Mouse (Mus musculus): ENCODE data around the gene Zfhx3. TPM values are rescaled to one million over a fixed set of nuclear protein-coding genes. Genes with fewer than 3 reads are reported as not detected.

Gene Zfhx3
- polyA plus RNA-seq, 1 experiment from 2014 or later, result 34.7 TPM

DNA sequence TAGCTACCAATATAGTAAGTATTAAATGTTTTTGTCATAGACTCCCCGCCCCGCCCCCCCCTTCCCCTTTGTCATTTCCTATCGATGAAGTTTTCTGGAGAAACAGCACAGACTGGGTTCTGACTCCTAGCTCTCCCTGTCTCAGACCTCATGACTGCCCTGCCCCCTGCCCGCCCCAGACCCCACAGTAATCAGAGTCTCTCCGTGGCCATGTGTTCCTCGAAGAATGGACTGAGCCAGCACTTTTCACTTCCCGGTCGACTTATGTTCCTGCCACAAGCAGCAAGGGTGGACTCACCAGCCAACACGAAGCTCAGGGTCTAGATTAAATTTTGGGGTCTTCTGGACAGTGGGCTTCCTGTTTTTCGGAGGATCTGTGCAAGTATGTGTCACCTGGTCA is 840.7 kb downstream of the Zfhx3 start:
- Histone ChIP-seq H3K4me1 (replicated peaks; ENCODE audit: control insufficient read depth, insufficient read depth, low read length) (peaks cover 2% of the 10 kb centered on the region), H3K9ac (no peak overlapping the region), H3K27me3 (ENCODE audit: control insufficient read depth, insufficient read depth, low read length) (peaks cover 31% of the 10 kb centered on the region), H3K27ac (no peak overlapping the region), H3K36me3 (replicated peaks; ENCODE audit: control insufficient read depth, insufficient read depth) (no peaks in the 10 kb centered on the region), H3K9me3 (ENCODE audit: control insufficient read depth, low read length) (no peaks in the 10 kb centered on the region), H3K4me3 (replicated peaks; ENCODE audit: low read length) (no peak overlapping the region), H3K4me2 (replicated peaks) (no peak overlapping the region)
- no peak for ATAC-seq (ENCODE audit: low FRiP score)
- DNase-seq (ENCODE audit: low spot score), result no peak
- 72% methylated on average over 10 of the region's 10 CpGs for WGBS

- 16% methylated on average over 6 of the region's 6 CpGs for WGBS
- Histone ChIP-seq H3K27ac (no peak overlapping the region), H3K9ac (no peak overlapping the region), H3K4me1 (replicated peaks; ENCODE audit: control insufficient read depth, insufficient read depth, low read length) (peaks cover 23% of the 10 kb centered on the region), H3K9me3 (ENCODE audit: control insufficient read depth, low read length) (no peaks in the 10 kb centered on the region; the same call in 1 of the 2 replicates), H3K27me3 (ENCODE audit: control insufficient read depth, insufficient read depth, low read length) (peaks cover 35% of the 10 kb centered on the region), H3K4me3 (replicated peaks; ENCODE audit: low read length) (no peak overlapping the region), H3K4me2 (replicated peaks) (0 out of 2 replicates have a peak overlapping the region, but pooled peaks have one; percentile 6), H3K36me3 (replicated peaks; ENCODE audit: control insufficient read depth, insufficient read depth) (peaks cover 12% of the 10 kb centered on the region)
- DNase-seq (ENCODE audit: low spot score), result peak; percentile 75
- peak; percentile 78 for ATAC-seq (ENCODE audit: low FRiP score)
Observed at GRCm38 (mm10) chr8:108788156-108788761, 845.8 kb downstream of the Zfhx3 start.

- DNase-seq (ENCODE audit: low spot score) (no peak), ATAC-seq (ENCODE audit: low FRiP score) (no peak)
- WGBS, result 10% methylated on average over 10 of the region's 10 CpGs
- H3K36me3 ChIP-seq (replicated peaks; ENCODE audit: control insufficient read depth, insufficient read depth), result peaks cover 17% of the 10 kb centered on the region
- H3K27me3 ChIP-seq (ENCODE audit: control insufficient read depth, insufficient read depth, low read length), result peaks cover 30% of the 10 kb centered on the region
- no peak overlapping the region for H3K4me3 ChIP-seq (replicated peaks; ENCODE audit: low read length)
- no peak overlapping the region for H3K9ac ChIP-seq
- H3K9me3 ChIP-seq (ENCODE audit: control insufficient read depth, low read length), result no peaks in the 10 kb centered on the region; the same call in 1 of the 2 replicates
- H3K27ac ChIP-seq, result no peak overlapping the region
- peaks cover 23% of the 10 kb centered on the region for H3K4me1 ChIP-seq (replicated peaks; ENCODE audit: control insufficient read depth, insufficient read depth, low read length)
- H3K4me2 ChIP-seq (replicated peaks), result peak overlapping the region; percentile 6
Observed at GRCm38 (mm10) chr8:108788762-108789157, 846.3 kb downstream of the Zfhx3 start.

GRCm38 (mm10) chr8:108790559-108791293 is 848.3 kb downstream of the Zfhx3 start:
- H3K9me3 ChIP-seq (ENCODE audit: control insufficient read depth, low read length), result no peaks in the 10 kb centered on the region; the same call in 1 of the 2 replicates
- no peak overlapping the region for H3K9ac ChIP-seq
- H3K4me1 ChIP-seq (replicated peaks; ENCODE audit: control insufficient read depth, insufficient read depth, low read length), result peaks cover 23% of the 10 kb centered on the region
- no peak overlapping the region for H3K27ac ChIP-seq
- H3K36me3 ChIP-seq (replicated peaks; ENCODE audit: control insufficient read depth, insufficient read depth), result peaks cover 36% of the 10 kb centered on the region
- H3K4me3 ChIP-seq (replicated peaks; ENCODE audit: low read length), result no peak overlapping the region
- WGBS, result 59% methylated on average over 14 of the region's 14 CpGs
- DNase-seq (ENCODE audit: low spot score) (peak; percentile 77), ATAC-seq (ENCODE audit: low FRiP score) (peak; percentile 16; the same call in 1 of the 2 replicates)
- no peak overlapping the region for H3K4me2 ChIP-seq (replicated peaks)
- H3K27me3 ChIP-seq (ENCODE audit: control insufficient read depth, insufficient read depth, low read length), result peaks cover 20% of the 10 kb centered on the region

GRCm38 (mm10) chr8:108796076-108796475 is 853.6 kb downstream of the Zfhx3 start:
- Histone ChIP-seq H3K9me3 (ENCODE audit: control insufficient read depth, low read length) (no peaks in the 10 kb centered on the region; the same call in 1 of the 2 replicates), H3K9ac (no peak overlapping the region), H3K36me3 (replicated peaks; ENCODE audit: control insufficient read depth, insufficient read depth) (peaks cover 46% of the 10 kb centered on the region), H3K27ac (no peak overlapping the region), H3K4me1 (replicated peaks; ENCODE audit: control insufficient read depth, insufficient read depth, low read length) (peaks cover 14% of the 10 kb centered on the region; the same call in 1 of the 2 replicates), H3K4me2 (replicated peaks) (no peak overlapping the region), H3K4me3 (replicated peaks; ENCODE audit: low read length) (no peak overlapping the region), H3K27me3 (ENCODE audit: control insufficient read depth, insufficient read depth, low read length) (no peaks in the 10 kb centered on the region)
- 93% methylated on average over 3 of the region's 3 CpGs for WGBS
- no peak for ATAC-seq (ENCODE audit: low FRiP score)
- DNase-seq (ENCODE audit: low spot score), result no peak

GRCm38 (mm10) chr8:108796882-108797281 is 854.4 kb downstream of the Zfhx3 start:
- Histone ChIP-seq H3K36me3 (replicated peaks; ENCODE audit: control insufficient read depth, insufficient read depth) (peaks cover 51% of the 10 kb centered on the region), H3K9ac (no peak overlapping the region), H3K4me3 (replicated peaks; ENCODE audit: low read length) (no peak overlapping the region), H3K4me2 (replicated peaks) (no peak overlapping the region), H3K4me1 (replicated peaks; ENCODE audit: control insufficient read depth, insufficient read depth, low read length) (peaks cover 14% of the 10 kb centered on the region; the same call in 1 of the 2 replicates), H3K27ac (no peak overlapping the region), H3K9me3 (ENCODE audit: control insufficient read depth, low read length) (no peaks in the 10 kb centered on the region; the same call in 1 of the 2 replicates), H3K27me3 (ENCODE audit: control insufficient read depth, insufficient read depth, low read length) (no peaks in the 10 kb centered on the region)
- DNase-seq (ENCODE audit: low spot score), result no peak
- 72% methylated on average over 3 of the region's 3 CpGs for WGBS
- ATAC-seq (ENCODE audit: low FRiP score), result no peak

- WGBS, result 40% methylated on average over 12 of the region's 12 CpGs
- Histone ChIP-seq H3K36me3 (replicated peaks; ENCODE audit: control insufficient read depth, insufficient read depth) (peaks cover 50% of the 10 kb centered on the region), H3K27ac (no peak overlapping the region)
Observed at GRCm38 (mm10) chr8:108798012-108798411, 855.6 kb downstream of the Zfhx3 start.

DNA sequence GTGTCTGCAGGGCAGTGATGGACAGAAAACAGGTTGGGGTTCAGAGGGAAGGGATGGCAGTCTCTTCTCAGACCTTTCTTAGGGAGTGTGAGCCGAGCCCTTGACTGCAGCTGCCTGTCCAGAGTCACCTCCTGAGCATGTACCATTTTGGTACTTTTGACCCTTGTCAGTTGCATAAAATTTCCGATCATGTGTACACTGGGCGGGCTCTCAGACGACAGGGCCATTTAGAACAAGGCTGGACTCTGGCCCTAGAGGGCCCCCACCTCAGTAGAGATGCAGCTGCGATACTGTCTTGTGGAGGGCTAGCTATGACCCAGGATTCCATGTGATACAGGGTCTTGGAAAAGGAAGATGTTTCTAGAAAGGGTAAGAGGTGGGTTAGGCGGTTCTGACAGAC is 856.8 kb downstream of the Zfhx3 start:
- peaks cover 14% of the 10 kb centered on the region; the same call in 1 of the 2 replicates for H3K4me1 ChIP-seq (replicated peaks; ENCODE audit: control insufficient read depth, insufficient read depth, low read length)
- ATAC-seq (ENCODE audit: low FRiP score) (no peak), DNase-seq (ENCODE audit: low spot score) (no peak)
- H3K27ac ChIP-seq, result no peak overlapping the region
- no peak overlapping the region for H3K9ac ChIP-seq
- 88% methylated on average over 6 of the region's 6 CpGs for WGBS
- no peaks in the 10 kb centered on the region for H3K27me3 ChIP-seq (ENCODE audit: control insufficient read depth, insufficient read depth, low read length)
- no peak overlapping the region for H3K4me2 ChIP-seq (replicated peaks)
- H3K36me3 ChIP-seq (replicated peaks; ENCODE audit: control insufficient read depth, insufficient read depth), result peaks cover 43% of the 10 kb centered on the region
- H3K9me3 ChIP-seq (ENCODE audit: control insufficient read depth, low read length), result no peaks in the 10 kb centered on the region
- H3K4me3 ChIP-seq (replicated peaks; ENCODE audit: low read length), result no peak overlapping the region

More at GRCm38 (mm10) chr8:108798012-108798411, 855.6 kb downstream of the Zfhx3 start:
- DNase-seq (ENCODE audit: low spot score) (peak; percentile 74), ATAC-seq (ENCODE audit: low FRiP score) (peak; percentile 65; the same call in 1 of the 2 replicates)
- H3K27me3 ChIP-seq (ENCODE audit: control insufficient read depth, insufficient read depth, low read length), result no peaks in the 10 kb centered on the region
- H3K9me3 ChIP-seq (ENCODE audit: control insufficient read depth, low read length), result no peaks in the 10 kb centered on the region; the same call in 1 of the 2 replicates
- peaks cover 14% of the 10 kb centered on the region; the same call in 1 of the 2 replicates for H3K4me1 ChIP-seq (replicated peaks; ENCODE audit: control insufficient read depth, insufficient read depth, low read length)
- no peak overlapping the region for H3K4me3 ChIP-seq (replicated peaks; ENCODE audit: low read length)
- no peak overlapping the region for H3K9ac ChIP-seq
- no peak overlapping the region for H3K4me2 ChIP-seq (replicated peaks)

GRCm38 (mm10) chr8:108800357-108800756 is 857.9 kb downstream of the Zfhx3 start:
- Histone ChIP-seq H3K4me2 (replicated peaks) (no peak overlapping the region), H3K9ac (no peak overlapping the region), H3K4me1 (replicated peaks; ENCODE audit: control insufficient read depth, insufficient read depth, low read length) (peaks cover 14% of the 10 kb centered on the region; the same call in 1 of the 2 replicates), H3K36me3 (replicated peaks; ENCODE audit: control insufficient read depth, insufficient read depth) (peaks cover 33% of the 10 kb centered on the region), H3K9me3 (ENCODE audit: control insufficient read depth, low read length) (no peaks in the 10 kb centered on the region), H3K4me3 (replicated peaks; ENCODE audit: low read length) (no peak overlapping the region), H3K27me3 (ENCODE audit: control insufficient read depth, insufficient read depth, low read length) (no peaks in the 10 kb centered on the region), H3K27ac (no peak overlapping the region)
- no peak for DNase-seq (ENCODE audit: low spot score)
- WGBS, result 96% methylated on average over 15 of the region's 15 CpGs
- no peak for ATAC-seq (ENCODE audit: low FRiP score)

All from hindbrain, embryonic 14.5 days (tissue).